Mouse (Mus musculus): ENCODE measurements at regions not wholly inside any gene's neighbourhood (a gene's known extent, or its start where the extent isn't known, plus 50 kb on each side); places are given as distances from the start of the nearest gene placed in this dataset.

- WGBS = 91% methylated on average over 1 of the region's 1 CpGs
- DNase-seq (ENCODE audit: low spot score) = no peak
- H3K4me1 ChIP-seq = no peaks in the 10 kb centered on the region
Observed at GRCm38 (mm10) chr12:109856336-109856735, 256.2 kb upstream of the Rtl1 start.

GRCm38 (mm10) chr12:109857705-109858104 is 257.6 kb upstream of the Rtl1 start:
- Histone ChIP-seq H3K36me3 (no peaks in the 10 kb centered on the region), H3K4me1 (no peaks in the 10 kb centered on the region), H3K4me3 (no peak overlapping the region), H3K9me3 (no peaks in the 10 kb centered on the region), H3K27me3 (ENCODE audit: insufficient read depth, poor library complexity, severe bottlenecking) (0 out of 2 replicates have a peak, but pooled peaks cover 3% of the 10 kb centered on the region), H3K27ac (no peak overlapping the region)
- 76% methylated on average over 4 of the region's 4 CpGs for WGBS
- no peak for DNase-seq (ENCODE audit: low spot score)

More at GRCm38 (mm10) chr12:109856336-109856735, 256.2 kb upstream of the Rtl1 start:
- Histone ChIP-seq H3K27me3 (ENCODE audit: insufficient read depth, poor library complexity, severe bottlenecking) (no peaks in the 10 kb centered on the region), H3K27ac (no peak overlapping the region), H3K9me3 (no peaks in the 10 kb centered on the region), H3K36me3 (no peaks in the 10 kb centered on the region), H3K4me3 (no peak overlapping the region)

- Histone ChIP-seq H3K4me1 (no peaks in the 10 kb centered on the region), H3K27ac (no peak overlapping the region), H3K27me3 (ENCODE audit: insufficient read depth, poor library complexity, severe bottlenecking) (0 out of 2 replicates have a peak, but pooled peaks cover 3% of the 10 kb centered on the region), H3K36me3 (no peaks in the 10 kb centered on the region), H3K4me3 (no peak overlapping the region), H3K9me3 (no peaks in the 10 kb centered on the region)
- 74% methylated on average over 4 of the region's 4 CpGs for WGBS
- DNase-seq (ENCODE audit: low spot score) = no peak
Observed at GRCm38 (mm10) chr12:109864826-109865225, 264.7 kb upstream of the Rtl1 start.

GRCm38 (mm10) chr12:109871021-109871420 is 270.9 kb upstream of the Rtl1 start:
- peaks cover 7% of the 10 kb centered on the region for H3K4me1 ChIP-seq
- no peaks in the 10 kb centered on the region for H3K36me3 ChIP-seq
- H3K27ac ChIP-seq = no peak overlapping the region
- H3K9me3 ChIP-seq = no peaks in the 10 kb centered on the region
- WGBS = 84% methylated on average over 14 of the region's 14 CpGs
- DNase-seq (ENCODE audit: low spot score) = no peak
- H3K27me3 ChIP-seq (ENCODE audit: insufficient read depth, poor library complexity, severe bottlenecking) = no peaks in the 10 kb centered on the region
- H3K4me3 ChIP-seq = no peak overlapping the region

GRCm38 (mm10) chr12:109874466-109874865 is 274.3 kb upstream of the Rtl1 start:
- WGBS = 42% methylated on average over 7 of the region's 7 CpGs

GRCm38 (mm10) chr12:109881108-109881507 is 281.0 kb upstream of the Rtl1 start:
- Histone ChIP-seq H3K27me3 (ENCODE audit: insufficient read depth, poor library complexity, severe bottlenecking) (no peaks in the 10 kb centered on the region), H3K36me3 (no peaks in the 10 kb centered on the region), H3K9me3 (no peaks in the 10 kb centered on the region), H3K4me1 (0 out of 2 replicates have a peak, but pooled peaks cover 9% of the 10 kb centered on the region), H3K27ac (no peak overlapping the region), H3K4me3 (no peak overlapping the region)
- DNase-seq (ENCODE audit: low spot score) = no peak
- 66% methylated on average over 3 of the region's 3 CpGs for WGBS

More at GRCm38 (mm10) chr12:109874466-109874865, 274.3 kb upstream of the Rtl1 start:
- Histone ChIP-seq H3K4me1 (peaks cover 7% of the 10 kb centered on the region), H3K4me3 (no peak overlapping the region), H3K36me3 (no peaks in the 10 kb centered on the region), H3K27ac (no peak overlapping the region), H3K9me3 (no peaks in the 10 kb centered on the region), H3K27me3 (ENCODE audit: insufficient read depth, poor library complexity, severe bottlenecking) (no peaks in the 10 kb centered on the region)
- no peak for DNase-seq (ENCODE audit: low spot score)

GRCm38 (mm10) chr12:109891206-109891605 is 291.1 kb upstream of the Rtl1 start:
- H3K27ac ChIP-seq = no peak overlapping the region
- 69% methylated on average over 2 of the region's 2 CpGs for WGBS

GRCm38 (mm10) chr12:109892834-109893233 is 292.7 kb upstream of the Rtl1 start:
- Histone ChIP-seq H3K27ac (no peak overlapping the region), H3K36me3 (no peaks in the 10 kb centered on the region), H3K27me3 (ENCODE audit: insufficient read depth, poor library complexity, severe bottlenecking) (0 out of 2 replicates have a peak, but pooled peaks cover 4% of the 10 kb centered on the region), H3K9me3 (no peaks in the 10 kb centered on the region), H3K4me1 (no peaks in the 10 kb centered on the region), H3K4me3 (no peak overlapping the region)
- no peak for DNase-seq (ENCODE audit: low spot score)

More at GRCm38 (mm10) chr12:109891206-109891605, 291.1 kb upstream of the Rtl1 start:
- DNase-seq (ENCODE audit: low spot score) = no peak
- H3K9me3 ChIP-seq = no peaks in the 10 kb centered on the region
- H3K4me1 ChIP-seq = no peaks in the 10 kb centered on the region
- H3K36me3 ChIP-seq = no peaks in the 10 kb centered on the region
- 0 out of 2 replicates have a peak, but pooled peaks cover 4% of the 10 kb centered on the region for H3K27me3 ChIP-seq (ENCODE audit: insufficient read depth, poor library complexity, severe bottlenecking)
- no peak overlapping the region for H3K4me3 ChIP-seq

GRCm38 (mm10) chr12:109893657-109894056 is 293.5 kb upstream of the Rtl1 start:
- Histone ChIP-seq H3K4me1 (no peaks in the 10 kb centered on the region), H3K4me3 (no peak overlapping the region), H3K36me3 (no peaks in the 10 kb centered on the region), H3K9me3 (no peaks in the 10 kb centered on the region), H3K27me3 (ENCODE audit: insufficient read depth, poor library complexity, severe bottlenecking) (0 out of 2 replicates have a peak, but pooled peaks cover 4% of the 10 kb centered on the region), H3K27ac (no peak overlapping the region)
- 71% methylated on average over 4 of the region's 4 CpGs for WGBS
- DNase-seq (ENCODE audit: low spot score) = no peak

GRCm38 (mm10) chr12:109895389-109895788 is 295.3 kb upstream of the Rtl1 start:
- Histone ChIP-seq H3K4me3 (no peak overlapping the region), H3K27ac (no peak overlapping the region), H3K9me3 (no peaks in the 10 kb centered on the region), H3K4me1 (no peaks in the 10 kb centered on the region), H3K36me3 (no peaks in the 10 kb centered on the region), H3K27me3 (ENCODE audit: insufficient read depth, poor library complexity, severe bottlenecking) (0 out of 2 replicates have a peak, but pooled peaks cover 4% of the 10 kb centered on the region)
- no peak for DNase-seq (ENCODE audit: low spot score)
- 80% methylated on average over 7 of the region's 7 CpGs for WGBS

GRCm38 (mm10) chr12:109896397-109896796 is 296.3 kb upstream of the Rtl1 start:
- WGBS = 86% methylated on average over 9 of the region's 9 CpGs
- Histone ChIP-seq H3K36me3 (no peaks in the 10 kb centered on the region), H3K4me3 (no peak overlapping the region), H3K27me3 (ENCODE audit: insufficient read depth, poor library complexity, severe bottlenecking) (0 out of 2 replicates have a peak, but pooled peaks cover 4% of the 10 kb centered on the region), H3K9me3 (no peaks in the 10 kb centered on the region), H3K4me1 (no peaks in the 10 kb centered on the region), H3K27ac (no peak overlapping the region)
- no peak for DNase-seq (ENCODE audit: low spot score)

GRCm38 (mm10) chr12:109896906-109897305 is 296.8 kb upstream of the Rtl1 start:
- Histone ChIP-seq H3K27ac (no peak overlapping the region), H3K4me1 (no peaks in the 10 kb centered on the region), H3K36me3 (no peaks in the 10 kb centered on the region), H3K9me3 (0 out of 2 replicates have a peak, but pooled peaks cover 3% of the 10 kb centered on the region), H3K27me3 (ENCODE audit: insufficient read depth, poor library complexity, severe bottlenecking) (0 out of 2 replicates have a peak, but pooled peaks cover 4% of the 10 kb centered on the region), H3K4me3 (no peak overlapping the region)
- no peak for DNase-seq (ENCODE audit: low spot score)
- 82% methylated on average over 10 of the region's 10 CpGs for WGBS

GRCm38 (mm10) chr12:109897861-109898385 is 297.8 kb upstream of the Rtl1 start:
- Histone ChIP-seq H3K9me3 (0 out of 2 replicates have a peak, but pooled peaks cover 3% of the 10 kb centered on the region), H3K27me3 (ENCODE audit: insufficient read depth, poor library complexity, severe bottlenecking) (0 out of 2 replicates have a peak, but pooled peaks cover 2% of the 10 kb centered on the region), H3K27ac (no peak overlapping the region), H3K4me3 (no peak overlapping the region), H3K4me1 (no peaks in the 10 kb centered on the region), H3K36me3 (no peaks in the 10 kb centered on the region)
- 86% methylated on average over 11 of the region's 11 CpGs for WGBS
- no peak for DNase-seq (ENCODE audit: low spot score)

- Histone ChIP-seq H3K4me3 (no peak overlapping the region), H3K36me3 (no peaks in the 10 kb centered on the region), H3K4me1 (no peaks in the 10 kb centered on the region), H3K27me3 (ENCODE audit: insufficient read depth, poor library complexity, severe bottlenecking) (no peaks in the 10 kb centered on the region), H3K27ac (no peak overlapping the region), H3K9me3 (0 out of 2 replicates have a peak, but pooled peaks cover 3% of the 10 kb centered on the region)
- WGBS = 89% methylated on average over 3 of the region's 3 CpGs
- DNase-seq (ENCODE audit: low spot score) = no peak
Observed at GRCm38 (mm10) chr12:109899420-109899819, 299.3 kb upstream of the Rtl1 start.

Measured in heart, embryonic 10.5 days (tissue).